Mouse (Mus musculus) testis, adult 2 months (tissue): ENCODE measurements around the gene Slc25a41.

Experiments
- CTCF ChIP-seq: fragments of 200-500 bp; IDR thresholded peaks from 2 replicates; pipeline ENCODE4 v1.5.1; 2012; ENCODE audit warnings: low read depth, mild to moderate bottlenecking, inconsistent platforms, low read length, moderate library complexity; ENCODE audit not compliant: control insufficient read depth, insufficient read depth, insufficient replicate concordance
- POLR2A ChIP-seq: fragments of 200-500 bp; IDR thresholded peaks from 2 replicates; pipeline ENCODE4 v1.6.1; 2012; ENCODE audit warnings: low read depth, mild to moderate bottlenecking, inconsistent platforms, low read length, moderate library complexity; ENCODE audit not compliant: control insufficient read depth

- TF ChIP-seq CTCF (no peak), POLR2A (no peak)
Observed at GRCm38 (mm10) chr17:57059486-57059977, 18.1 kb upstream of the Slc25a41 start, which contains the start of gene Slc25a23.
